Mouse (Mus musculus) E14TG2a.4 (cell line): ENCODE measurements around the gene Cux1.

ENCODE experiments used
- CTCF ChIP-seq: conservative IDR thresholded peaks from 2 replicates; pipeline ENCODE4 v1.5.1; 2014; ENCODE audit warnings: low read length
- NANOG ChIP-seq: IDR thresholded peaks from 2 replicates; pipeline ENCODE4 v1.6.1; 2014; ENCODE audit warnings: borderline replicate concordance, low read length, mixed read lengths
- POU5F1 ChIP-seq: IDR thresholded peaks from 2 replicates; pipeline ENCODE4 v1.6.1; 2014; ENCODE audit warnings: low read length, borderline replicate concordance

DNA sequence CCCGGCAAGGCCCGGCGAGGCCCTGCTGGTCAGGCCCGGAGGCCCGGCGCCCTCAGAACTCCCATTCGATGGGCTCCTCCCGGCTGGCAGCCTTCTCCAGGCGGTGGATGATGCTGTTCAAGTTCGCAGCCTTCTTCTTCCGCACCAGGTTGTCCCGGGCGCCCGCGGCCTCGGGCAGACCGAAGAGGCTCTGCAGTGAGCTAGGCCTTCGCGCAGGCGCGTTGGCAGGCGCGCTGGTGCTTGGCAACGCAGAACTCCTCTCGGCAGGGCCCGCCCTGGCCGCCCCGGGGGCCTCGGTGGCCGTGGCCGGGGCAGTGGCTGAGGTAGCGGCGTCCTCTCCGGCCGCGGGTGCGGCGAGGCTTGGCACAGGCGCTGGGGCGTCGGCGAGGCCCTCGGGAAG, 292.6 kb downstream of the Cux1 start:
- TF ChIP-seq CTCF (no peak), NANOG (no peak), POU5F1 (no peak)
